Mouse (Mus musculus): Measurements from ENCODE around the gene Map7. TPM values are rescaled to one million over a fixed set of nuclear protein-coding genes. Genes with fewer than 3 reads are reported as not detected.

Map7 gene
- polyA plus RNA-seq, 1 experiment from 2014 or later: 6.4 TPM

GRCm38 (mm10) chr10:20171209-20171608 is 22.9 kb downstream of the Map7 start:
- no peak for ATAC-seq (replicated peaks; ENCODE audit: insufficient number of reproducible peaks, insufficient read depth, low FRiP score, low read depth)
- peaks cover 10% of the 10 kb centered on the region for H3K4me1 ChIP-seq (replicated peaks)
- no peaks in the 10 kb centered on the region for H3K36me3 ChIP-seq
- no peak overlapping the region for H3K4me3 ChIP-seq
- no peak overlapping the region for H3K9ac ChIP-seq
- 82% methylated on average over 12 of the region's 12 CpGs for WGBS
- H3K4me2 ChIP-seq: no peak overlapping the region
- H3K9me3 ChIP-seq (replicated peaks): no peaks in the 10 kb centered on the region
- no peaks in the 10 kb centered on the region for H3K27me3 ChIP-seq
- no peak overlapping the region for H3K27ac ChIP-seq

GRCm38 (mm10) chr10:20171756-20172155 is 23.5 kb downstream of the Map7 start:
- Histone ChIP-seq H3K4me2 (no peak overlapping the region), H3K9me3 (replicated peaks) (no peaks in the 10 kb centered on the region), H3K27me3 (no peaks in the 10 kb centered on the region), H3K9ac (no peak overlapping the region), H3K4me3 (no peak overlapping the region), H3K36me3 (no peaks in the 10 kb centered on the region), H3K27ac (no peak overlapping the region), H3K4me1 (replicated peaks) (peaks cover 10% of the 10 kb centered on the region)
- WGBS: 52% methylated on average over 4 of the region's 4 CpGs
- ATAC-seq (replicated peaks; ENCODE audit: insufficient number of reproducible peaks, insufficient read depth, low FRiP score, low read depth): no peak

GRCm38 (mm10) chr10:20173733-20174132 is 25.5 kb downstream of the Map7 start:
- H3K4me2 ChIP-seq: no peak overlapping the region
- ATAC-seq (replicated peaks; ENCODE audit: insufficient number of reproducible peaks, insufficient read depth, low FRiP score, low read depth): no peak
- 66% methylated on average over 4 of the region's 4 CpGs for WGBS

GRCm38 (mm10) chr10:20176054-20176453 is 27.8 kb downstream of the Map7 start:
- Histone ChIP-seq H3K27me3 (no peaks in the 10 kb centered on the region), H3K9me3 (replicated peaks) (no peaks in the 10 kb centered on the region), H3K36me3 (no peaks in the 10 kb centered on the region), H3K4me3 (no peak overlapping the region), H3K4me1 (replicated peaks) (peaks cover 8% of the 10 kb centered on the region), H3K9ac (no peak overlapping the region), H3K27ac (no peak overlapping the region), H3K4me2 (no peak overlapping the region)
- 60% methylated on average over 7 of the region's 7 CpGs for WGBS
- no peak for ATAC-seq (replicated peaks; ENCODE audit: insufficient number of reproducible peaks, insufficient read depth, low FRiP score, low read depth)

More at GRCm38 (mm10) chr10:20173733-20174132, 25.5 kb downstream of the Map7 start:
- Histone ChIP-seq H3K36me3 (no peaks in the 10 kb centered on the region), H3K27ac (no peak overlapping the region), H3K27me3 (no peaks in the 10 kb centered on the region), H3K4me1 (replicated peaks) (peaks cover 14% of the 10 kb centered on the region), H3K9ac (no peak overlapping the region), H3K4me3 (no peak overlapping the region), H3K9me3 (replicated peaks) (no peaks in the 10 kb centered on the region)

GRCm38 (mm10) chr10:20178807-20179605 is 30.7 kb downstream of the Map7 start:
- Histone ChIP-seq H3K9me3 (replicated peaks) (no peaks in the 10 kb centered on the region), H3K4me3 (no peak overlapping the region), H3K4me2 (no peak overlapping the region), H3K27me3 (no peaks in the 10 kb centered on the region), H3K9ac (no peak overlapping the region), H3K4me1 (replicated peaks) (peaks cover 21% of the 10 kb centered on the region), H3K36me3 (no peaks in the 10 kb centered on the region), H3K27ac (no peak overlapping the region)
- no peak for ATAC-seq (replicated peaks; ENCODE audit: insufficient number of reproducible peaks, insufficient read depth, low FRiP score, low read depth)
- 39% methylated on average over 12 of the region's 12 CpGs for WGBS

- Histone ChIP-seq H3K27ac (peak overlapping the region; percentile 48; the same call in 1 of the 2 replicates), H3K36me3 (no peaks in the 10 kb centered on the region), H3K27me3 (no peaks in the 10 kb centered on the region), H3K9me3 (replicated peaks) (no peaks in the 10 kb centered on the region), H3K4me3 (no peak overlapping the region), H3K4me2 (no peak overlapping the region), H3K9ac (no peak overlapping the region), H3K4me1 (replicated peaks) (peaks cover 26% of the 10 kb centered on the region)
- ATAC-seq (replicated peaks; ENCODE audit: insufficient number of reproducible peaks, insufficient read depth, low FRiP score, low read depth): no peak
- WGBS: 18% methylated on average over 10 of the region's 10 CpGs
Observed at GRCm38 (mm10) chr10:20181198-20181597, 32.9 kb downstream of the Map7 start.

- Histone ChIP-seq H3K27ac (no peak overlapping the region), H3K4me2 (no peak overlapping the region; the same call in 1 of the 2 replicates), H3K36me3 (no peaks in the 10 kb centered on the region), H3K9ac (no peak overlapping the region), H3K4me3 (no peak overlapping the region), H3K27me3 (no peaks in the 10 kb centered on the region), H3K4me1 (replicated peaks) (peaks cover 26% of the 10 kb centered on the region), H3K9me3 (replicated peaks) (no peaks in the 10 kb centered on the region)
- WGBS: 39% methylated on average over 11 of the region's 11 CpGs
- no peak for ATAC-seq (replicated peaks; ENCODE audit: insufficient number of reproducible peaks, insufficient read depth, low FRiP score, low read depth)
Observed at GRCm38 (mm10) chr10:20181680-20182399, 33.6 kb downstream of the Map7 start.

- no peak for ATAC-seq (replicated peaks; ENCODE audit: insufficient number of reproducible peaks, insufficient read depth, low FRiP score, low read depth)
- no peaks in the 10 kb centered on the region for H3K36me3 ChIP-seq
- WGBS: 62% methylated on average over 4 of the region's 4 CpGs
Observed at GRCm38 (mm10) chr10:20184326-20184725, 36.1 kb downstream of the Map7 start.

GRCm38 (mm10) chr10:20185264-20185663 is 37.0 kb downstream of the Map7 start:
- no peaks in the 10 kb centered on the region for H3K27me3 ChIP-seq
- H3K4me2 ChIP-seq: no peak overlapping the region
- no peak overlapping the region for H3K27ac ChIP-seq
- H3K9ac ChIP-seq: no peak overlapping the region
- WGBS: 74% methylated on average over 4 of the region's 4 CpGs
- H3K9me3 ChIP-seq (replicated peaks): no peaks in the 10 kb centered on the region
- H3K36me3 ChIP-seq: no peaks in the 10 kb centered on the region
- peaks cover 22% of the 10 kb centered on the region for H3K4me1 ChIP-seq (replicated peaks)
- no peak for ATAC-seq (replicated peaks; ENCODE audit: insufficient number of reproducible peaks, insufficient read depth, low FRiP score, low read depth)
- no peak overlapping the region for H3K4me3 ChIP-seq

More at GRCm38 (mm10) chr10:20184326-20184725, 36.1 kb downstream of the Map7 start:
- Histone ChIP-seq H3K4me1 (replicated peaks) (peaks cover 20% of the 10 kb centered on the region), H3K9me3 (replicated peaks) (no peaks in the 10 kb centered on the region), H3K4me2 (no peak overlapping the region), H3K9ac (no peak overlapping the region), H3K27ac (no peak overlapping the region), H3K4me3 (no peak overlapping the region), H3K27me3 (no peaks in the 10 kb centered on the region)

GRCm38 (mm10) chr10:20185806-20186205 is 37.5 kb downstream of the Map7 start:
- Histone ChIP-seq H3K36me3 (no peaks in the 10 kb centered on the region), H3K4me2 (no peak overlapping the region), H3K9me3 (replicated peaks) (no peaks in the 10 kb centered on the region), H3K27me3 (no peaks in the 10 kb centered on the region), H3K4me1 (replicated peaks) (peaks cover 25% of the 10 kb centered on the region), H3K27ac (no peak overlapping the region), H3K9ac (no peak overlapping the region), H3K4me3 (no peak overlapping the region)
- no peak for ATAC-seq (replicated peaks; ENCODE audit: insufficient number of reproducible peaks, insufficient read depth, low FRiP score, low read depth)
- 89% methylated on average over 2 of the region's 2 CpGs for WGBS

- no peaks in the 10 kb centered on the region for H3K9me3 ChIP-seq (replicated peaks)
- H3K4me2 ChIP-seq: no peak overlapping the region
- H3K4me3 ChIP-seq: no peak overlapping the region
- H3K36me3 ChIP-seq: no peaks in the 10 kb centered on the region
- no peak overlapping the region for H3K27ac ChIP-seq
- peaks cover 15% of the 10 kb centered on the region for H3K4me1 ChIP-seq (replicated peaks)
- 80% methylated on average over 5 of the region's 5 CpGs for WGBS
- no peak for ATAC-seq (replicated peaks; ENCODE audit: insufficient number of reproducible peaks, insufficient read depth, low FRiP score, low read depth)
- no peak overlapping the region for H3K9ac ChIP-seq
- no peaks in the 10 kb centered on the region for H3K27me3 ChIP-seq
Observed at GRCm38 (mm10) chr10:20186800-20187273, 38.6 kb downstream of the Map7 start.
